Mouse (Mus musculus) testis, adult 2 months (tissue): ENCODE data around the gene Agl. TPM values are rescaled to one million over a fixed set of nuclear protein-coding genes. Genes with fewer than 3 reads are reported as not detected.
"Not testable (repeated sequence)": the region's sequence is repeated elsewhere in the genome, so short reads cannot be mapped to it uniquely, and the experiment has no call there.

ENCODE experiments used
- H3K27ac ChIP-seq: fragments of 200-500 bp; 2 replicates; pipeline ENCODE4 v1.5.1; 2012; ENCODE audit warnings: low read depth, low read length; ENCODE audit not compliant: control insufficient read depth, insufficient read depth
- H3K27me3 ChIP-seq: fragments of 200-500 bp; 2 replicates; pipeline ENCODE4 v1.6.1; 2012; ENCODE audit warnings: mild to moderate bottlenecking, low read length, moderate library complexity; ENCODE audit not compliant: control insufficient read depth, insufficient read depth
- H3K36me3 ChIP-seq: fragments of 200-500 bp; 2 replicates; pipeline ENCODE4 v1.6.1; 2012; ENCODE audit warnings: mild to moderate bottlenecking, low read length; ENCODE audit not compliant: control insufficient read depth, insufficient read depth
- H3K4me1 ChIP-seq: fragments of 200-500 bp; 2 replicates; pipeline ENCODE4 v1.6.1; 2012; ENCODE audit warnings: low read length; ENCODE audit not compliant: control insufficient read depth, insufficient read depth
- H3K4me3 ChIP-seq: fragments of 200-500 bp; 2 replicates; pipeline ENCODE4 v1.5.1; 2012; ENCODE audit warnings: low read depth, mild to moderate bottlenecking, low read length, moderate library complexity, mixed read lengths; ENCODE audit not compliant: control insufficient read depth
- CTCF ChIP-seq: fragments of 200-500 bp; IDR thresholded peaks from 2 replicates; pipeline ENCODE4 v1.5.1; 2012; ENCODE audit warnings: low read depth, mild to moderate bottlenecking, inconsistent platforms, low read length, moderate library complexity; ENCODE audit not compliant: control insufficient read depth, insufficient read depth, insufficient replicate concordance
- POLR2A ChIP-seq: fragments of 200-500 bp; IDR thresholded peaks from 2 replicates; pipeline ENCODE4 v1.6.1; 2012; ENCODE audit warnings: low read depth, mild to moderate bottlenecking, inconsistent platforms, low read length, moderate library complexity; ENCODE audit not compliant: control insufficient read depth
- polyA plus RNA-seq: library from polyadenylated mRNA; depleted of rRNA; stranded (reverse); fragments of >200 nt; gene quantifications from 2 replicates; pipeline ENCODE4 v1.2.3, GENCODE M21; 2012

Agl gene
- polyA plus RNA-seq, 1 experiment: 3.2 TPM

GRCm38 (mm10) chr3:116815305-116815797 is 7.4 kb upstream of the Agl start:
- Histone ChIP-seq H3K4me1 (no peaks in the 10 kb centered on the region), H3K36me3 (no peaks in the 10 kb centered on the region), H3K27me3 (no peaks in the 10 kb centered on the region), H3K27ac (no peak overlapping the region), H3K4me3 (no peak overlapping the region)
- TF ChIP-seq CTCF: no peak
- no peak for TF ChIP-seq POLR2A

GRCm38 (mm10) chr3:116812946-116813345 is 5.0 kb upstream of the Agl start:
- no peaks in the 10 kb centered on the region for H3K27me3 ChIP-seq
- H3K36me3 ChIP-seq: no peaks in the 10 kb centered on the region
- H3K4me1 ChIP-seq: peaks cover 3% of the 10 kb centered on the region
- H3K4me3 ChIP-seq: no peak overlapping the region
- no peak overlapping the region for H3K27ac ChIP-seq
- TF ChIP-seq POLR2A: no peak
- no peak for TF ChIP-seq CTCF

- H3K36me3 ChIP-seq, H3K27me3 ChIP-seq, H3K27ac ChIP-seq, H3K4me1 ChIP-seq, H3K4me3 ChIP-seq: not testable (repeated sequence)
Observed at GRCm38 (mm10) chr3:116810351-116810750, 2.4 kb upstream of the Agl start.

- TF ChIP-seq CTCF (no peak), POLR2A (no peak)
Observed at GRCm38 (mm10) chr3:116809221-116809620, 1.3 kb upstream of the Agl start.

GRCm38 (mm10) chr3:116808507-116809217 is 696 bp upstream of the Agl start:
- H3K4me1 ChIP-seq: peaks cover 3% of the 10 kb centered on the region
- H3K4me3 ChIP-seq: peak overlapping the region; percentile 92
- peak overlapping the region; percentile 67 for H3K27ac ChIP-seq
- H3K36me3 ChIP-seq: no peaks in the 10 kb centered on the region
- H3K27me3 ChIP-seq: no peaks in the 10 kb centered on the region
- TF ChIP-seq CTCF (no peak), POLR2A (no peak)

More at GRCm38 (mm10) chr3:116809221-116809620, 1.3 kb upstream of the Agl start:
- Histone ChIP-seq H3K4me3 (no peak overlapping the region), H3K4me1 (peaks cover 3% of the 10 kb centered on the region), H3K27me3 (no peaks in the 10 kb centered on the region), H3K36me3 (no peaks in the 10 kb centered on the region), H3K27ac (no peak overlapping the region)

- no peak for TF ChIP-seq CTCF
- TF ChIP-seq POLR2A: no peak
- H3K4me3 ChIP-seq: no peak overlapping the region
- no peaks in the 10 kb centered on the region for H3K27me3 ChIP-seq
- H3K36me3 ChIP-seq: no peaks in the 10 kb centered on the region
- H3K4me1 ChIP-seq: peaks cover 3% of the 10 kb centered on the region
- no peak overlapping the region for H3K27ac ChIP-seq
Observed at GRCm38 (mm10) chr3:116805866-116806265, 2.1 kb downstream of the Agl start.

GRCm38 (mm10) chr3:116804746-116805285 is 3.1 kb downstream of the Agl start:
- H3K36me3 ChIP-seq: no peaks in the 10 kb centered on the region
- H3K4me1 ChIP-seq: peaks cover 3% of the 10 kb centered on the region
- no peak overlapping the region for H3K4me3 ChIP-seq
- TF ChIP-seq CTCF (no peak), POLR2A (no peak)
- no peaks in the 10 kb centered on the region for H3K27me3 ChIP-seq
- H3K27ac ChIP-seq: no peak overlapping the region
